Mouse (Mus musculus): Measurements from ENCODE around the gene Gm49387.

DNA sequence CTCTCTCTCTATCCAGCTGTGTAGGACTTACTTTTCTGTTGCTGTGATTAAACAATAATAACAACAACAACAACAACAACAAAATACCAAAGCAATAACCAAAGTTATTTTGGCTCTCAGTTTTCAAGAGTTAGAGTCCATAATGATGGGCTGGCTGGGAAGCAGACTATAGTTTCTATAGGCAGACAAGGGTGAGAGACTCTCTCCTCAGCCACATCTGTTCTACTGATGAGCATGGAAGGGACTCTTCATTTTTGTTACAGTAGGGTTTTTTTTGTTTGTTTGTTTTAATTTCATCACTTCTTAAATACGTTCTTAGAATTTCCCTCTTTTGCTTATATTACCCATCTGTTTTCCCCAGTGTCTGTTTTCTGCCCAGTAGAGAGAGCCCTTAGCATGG, 11.9 kb upstream of the Gm49387 start:
- TF ChIP-seq CTCF (IDR thresholded peaks at IDR 0.05; ENCODE audit: low read depth, low read length): no peak
- no peak for TF ChIP-seq POLR2A (IDR thresholded peaks at IDR 0.05; ENCODE audit: borderline replicate concordance, low read depth, low read length)
